In the genomic region with DNA sequence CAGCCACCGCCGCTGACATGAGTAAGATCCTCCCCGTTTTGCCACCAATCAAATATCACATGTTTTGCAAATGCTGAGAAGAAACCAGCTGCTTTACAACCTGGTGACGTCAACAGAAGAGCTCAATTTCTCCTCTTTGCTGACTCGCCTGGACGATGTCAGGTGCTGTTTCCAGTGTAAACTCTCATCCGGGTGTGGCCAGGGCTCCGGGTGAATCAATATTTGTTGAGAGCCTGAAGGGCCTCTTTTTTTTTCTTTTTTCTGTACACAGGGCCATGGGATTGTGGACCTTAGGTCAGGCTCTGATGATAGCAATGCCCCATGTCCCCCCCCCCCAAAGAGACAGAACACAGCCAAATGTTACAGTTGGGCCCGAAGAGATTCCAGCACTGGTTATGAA, we compare ENCODE assay signal across 19 mouse cellular contexts. TPM values are rescaled to one million over a fixed set of nuclear protein-coding genes. Genes with fewer than 3 reads are reported as not detected.
DNase-seq lines count a peak whose midpoint lies in the region; ATAC-seq and TF ChIP-seq lines count a peak whose summit lies in the region.
"Had no signal": no experiment of that assay in that cellular context is flagged by ENCODE, and none has a peak within 500 bp of the region (broad histone marks: within the 10 kb centered on the region; RNA-seq: fewer than 3 reads in every experiment).

No protein-coding gene starts in this region.

- no peak for ATAC-seq in kidney, embryonic 16.5 days (ENCODE audit: low FRiP score, low TSS enrichment)
- peak; percentile 92 for ATAC-seq in intestine, embryonic 15.5 days
- ATAC-seq in liver, embryonic 12.5 days: peak; percentile 71
- peak; percentile 88 for ATAC-seq in stomach, embryonic 15.5 days (ENCODE audit: insufficient read depth, low FRiP score, low read depth)
- ATAC-seq in midbrain, postnatal 0 days (ENCODE audit: low FRiP score): no peak
- ATAC-seq: forebrain, embryonic 16.5 days had no signal

- H3K9me3 ChIP-seq in kidney, embryonic 16.5 days (ENCODE audit: low read length): no peaks in the 10 kb centered on the region
- no peaks in the 10 kb centered on the region for H3K9me3 ChIP-seq in intestine, embryonic 15.5 days
- H3K9me3 ChIP-seq in liver, embryonic 12.5 days (replicated peaks): peaks cover 8% of the 10 kb centered on the region
- no peaks in the 10 kb centered on the region for H3K9me3 ChIP-seq in stomach, embryonic 15.5 days
- H3K9me3 ChIP-seq in midbrain, postnatal 0 days (ENCODE audit: low read length): no peaks in the 10 kb centered on the region
- H3K9me3 ChIP-seq: embryonic facial prominence, embryonic 15.5 days; heart, embryonic 15.5 days; hindbrain, embryonic 15.5 days had no signal

- no peak for TF ChIP-seq POLR2A in kidney, adult 2 months (IDR thresholded peaks at IDR 0.05; ENCODE audit: low read depth, low read length)

- intact Hi-C loops in left cerebral cortex, postnatal 10 days (cut with DNase I): no loop called here

- H3K9ac ChIP-seq in kidney, embryonic 16.5 days (replicated peaks; ENCODE audit: low read length): no peak overlapping the region
- H3K9ac ChIP-seq in intestine, embryonic 15.5 days: no peak overlapping the region
- H3K9ac ChIP-seq in liver, embryonic 12.5 days: no peak overlapping the region
- H3K9ac ChIP-seq in stomach, embryonic 15.5 days: no peak overlapping the region
- H3K9ac ChIP-seq in midbrain, postnatal 0 days (replicated peaks; ENCODE audit: low read length, poor library complexity, severe bottlenecking): no peak overlapping the region
- H3K9ac ChIP-seq: embryonic facial prominence, embryonic 15.5 days; heart, embryonic 15.5 days; hindbrain, embryonic 15.5 days had no signal

- H3K4me2 ChIP-seq in kidney, embryonic 16.5 days (replicated peaks; ENCODE audit: low read depth, low read length): no peak overlapping the region
- H3K4me2 ChIP-seq in intestine, embryonic 15.5 days (replicated peaks): peak overlapping the region; percentile 39
- H3K4me2 ChIP-seq in liver, embryonic 12.5 days: no peak overlapping the region
- H3K4me2 ChIP-seq in stomach, embryonic 15.5 days: peak overlapping the region; percentile 17; the same call in 1 of the 2 replicates
- H3K4me2 ChIP-seq in midbrain, postnatal 0 days (ENCODE audit: low read depth, low read length, poor library complexity, severe bottlenecking): no peak overlapping the region
- H3K4me2 ChIP-seq: embryonic facial prominence, embryonic 15.5 days; heart, embryonic 15.5 days; hindbrain, embryonic 15.5 days had no signal

- H3K27ac ChIP-seq in kidney, adult 2 months (ENCODE audit: insufficient read depth, low read depth, low read length): peak overlapping the region; percentile 47; the same call in 1 of the 2 replicates
- H3K27ac ChIP-seq in kidney, embryonic 16.5 days (ENCODE audit: low read length): no peak overlapping the region
- peak overlapping the region; percentile 72 for H3K27ac ChIP-seq in intestine, embryonic 15.5 days
- no peak overlapping the region for H3K27ac ChIP-seq in liver, embryonic 12.5 days
- H3K27ac ChIP-seq in stomach, embryonic 15.5 days: peak overlapping the region; percentile 49; the same call in 1 of the 2 replicates
- no peak overlapping the region for H3K27ac ChIP-seq in midbrain, postnatal 0 days (ENCODE audit: low read depth, low read length)
- H3K27ac ChIP-seq: embryonic facial prominence, embryonic 15.5 days; heart, adult 2 months; heart, embryonic 15.5 days; hindbrain, embryonic 15.5 days had no signal

- no peaks in the 10 kb centered on the region for H3K4me1 ChIP-seq in kidney, adult 2 months (ENCODE audit: control insufficient read depth, insufficient read depth, low read length)
- no peaks in the 10 kb centered on the region; the same call in 1 of the 2 replicates for H3K4me1 ChIP-seq in kidney, embryonic 16.5 days (ENCODE audit: insufficient read depth, low read length)
- H3K4me1 ChIP-seq in intestine, embryonic 15.5 days (replicated peaks): no peaks in the 10 kb centered on the region
- H3K4me1 ChIP-seq in liver, embryonic 12.5 days: peaks cover 5% of the 10 kb centered on the region; the same call in 1 of the 2 replicates
- H3K4me1 ChIP-seq in stomach, embryonic 15.5 days: peaks cover 5% of the 10 kb centered on the region
- no peaks in the 10 kb centered on the region for H3K4me1 ChIP-seq in midbrain, postnatal 0 days (ENCODE audit: insufficient read depth, low read length)
- H3K4me1 ChIP-seq: hindbrain, embryonic 15.5 days had no signal

- H3K27me3 ChIP-seq in kidney, adult 2 months (replicated peaks; ENCODE audit: control insufficient read depth, insufficient read depth, low read length): no peaks in the 10 kb centered on the region
- no peaks in the 10 kb centered on the region for H3K27me3 ChIP-seq in kidney, embryonic 16.5 days (ENCODE audit: insufficient read depth, low read length)
- no peaks in the 10 kb centered on the region for H3K27me3 ChIP-seq in intestine, embryonic 15.5 days (replicated peaks)
- no peaks in the 10 kb centered on the region for H3K27me3 ChIP-seq in liver, embryonic 12.5 days (replicated peaks)
- H3K27me3 ChIP-seq in stomach, embryonic 15.5 days (replicated peaks): no peaks in the 10 kb centered on the region
- no peaks in the 10 kb centered on the region for H3K27me3 ChIP-seq in midbrain, postnatal 0 days (ENCODE audit: insufficient read depth, low read length)
- H3K27me3 ChIP-seq: embryonic facial prominence, embryonic 15.5 days; heart, embryonic 15.5 days; hindbrain, embryonic 15.5 days had no signal

- H3K4me3 ChIP-seq in kidney, adult 2 months (ENCODE audit: insufficient read depth, low read depth, low read length): no peak overlapping the region
- no peak overlapping the region for H3K4me3 ChIP-seq in kidney, embryonic 16.5 days (ENCODE audit: low read length)
- H3K4me3 ChIP-seq in intestine, embryonic 15.5 days (replicated peaks): no peak overlapping the region
- no peak overlapping the region for H3K4me3 ChIP-seq in liver, embryonic 12.5 days
- no peak overlapping the region for H3K4me3 ChIP-seq in stomach, embryonic 15.5 days (replicated peaks)
- no peak overlapping the region for H3K4me3 ChIP-seq in midbrain, postnatal 0 days (ENCODE audit: low read depth, low read length)
- H3K4me3 ChIP-seq: embryonic facial prominence, embryonic 15.5 days; heart, adult 2 months; heart, embryonic 15.5 days; hindbrain, embryonic 15.5 days had no signal

- WGBS in kidney, adult 2 months: 69% methylated on average over 9 of the region's 9 CpGs
- 80% methylated on average over 9 of the region's 9 CpGs for WGBS in kidney, embryonic 16.5 days
- WGBS in intestine, embryonic 15.5 days: 53% methylated on average over 9 of the region's 9 CpGs
- 75% methylated on average over 9 of the region's 9 CpGs for WGBS in liver, embryonic 12.5 days (ENCODE audit: insufficient replicate concordance)
- 61% methylated on average over 9 of the region's 9 CpGs for WGBS in stomach, embryonic 15.5 days
- 90% methylated on average over 9 of the region's 9 CpGs for WGBS in midbrain, postnatal 0 days

- no peaks in the 10 kb centered on the region for H3K36me3 ChIP-seq in kidney, adult 2 months (ENCODE audit: control insufficient read depth, insufficient read depth, low read length)
- H3K36me3 ChIP-seq in kidney, embryonic 16.5 days (ENCODE audit: insufficient read depth, low read length): no peaks in the 10 kb centered on the region
- no peaks in the 10 kb centered on the region for H3K36me3 ChIP-seq in intestine, embryonic 15.5 days
- no peaks in the 10 kb centered on the region for H3K36me3 ChIP-seq in liver, embryonic 12.5 days
- H3K36me3 ChIP-seq in stomach, embryonic 15.5 days: no peaks in the 10 kb centered on the region
- H3K36me3 ChIP-seq in midbrain, postnatal 0 days (ENCODE audit: insufficient read depth, low read length): no peaks in the 10 kb centered on the region
- H3K36me3 ChIP-seq: embryonic facial prominence, embryonic 15.5 days; heart, embryonic 15.5 days; hindbrain, embryonic 15.5 days had no signal

- TF ChIP-seq CTCF in kidney, adult 2 months (conservative IDR thresholded peaks at IDR 0.05; ENCODE audit: insufficient read depth, insufficient read length, low read depth, low read length): no peak
- no peak for TF ChIP-seq CTCF in midbrain, postnatal 0 days (IDR thresholded peaks at IDR 0.05)

- DNase-seq in kidney, adult 2 months: peak; percentile 15
- no peak for DNase-seq in left cerebral cortex, postnatal 10 days (ENCODE audit: extremely low spot score in 1 of 2, low spot score in 2 of 2)
- no peak for DNase-seq in cerebellum, adult 11 months
- no peak for DNase-seq in midbrain, postnatal 0 days (ENCODE audit: low spot score)
- DNase-seq: adrenal gland, adult 8-10 months; cerebellum, postnatal 14 days; gastrocnemius, postnatal 25 days; heart, adult 2 months; heart, postnatal 4 days had no signal

RNA-seq across cellular contexts. Expression of a gene that starts 10.8 kb away (rescaled TPM):
- 1.9 and 2.6 TPM in 2 replicates for polyA plus RNA-seq in kidney, adult 2 months (2012; rRNA removed)
- not detected in 2 replicates for polyA plus RNA-seq in kidney, embryonic 16.5 days (2015; fragmentation: Nextera tagmentation; extraction: Ambion mirVana)
- polyA plus RNA-seq in intestine, embryonic 15.5 days (2015; fragmentation: Nextera tagmentation; extraction: Ambion mirVana): 0.09 TPM in 1 of 2 replicates, not detected in the other
- polyA plus RNA-seq in liver, embryonic 12.5 days (2016; fragmentation: Nextera tagmentation; extraction: Ambion mirVana): 0.17 and 0.18 TPM in 2 replicates
- 1.9 and 4.4 TPM in 2 replicates for polyA plus RNA-seq in stomach, embryonic 15.5 days (2015; fragmentation: Nextera tagmentation; extraction: Ambion mirVana)
- total RNA-seq in left cerebral cortex, postnatal 10 days (2021): not detected
- not detected in 2 replicates for total RNA-seq in midbrain, postnatal 0 days (2014; rRNA removed)
- polyA plus RNA-seq in midbrain, postnatal 0 days (2015; fragmentation: Nextera tagmentation; extraction: Ambion mirVana): not detected in 2 replicates
- total RNA-seq: heart, postnatal 4 days; layer of hippocampus, postnatal 10 days had no signal
- polyA plus RNA-seq: forebrain, embryonic 16.5 days; hindbrain, embryonic 15.5 days; limb, embryonic 11.5 days had no signal

RNA-seq across cellular contexts. Expression of a gene that starts 25.3 kb away (rescaled TPM):
- 11.1 and 13.0 TPM in 2 replicates for polyA plus RNA-seq in kidney, adult 2 months (2012; rRNA removed)
- polyA plus RNA-seq in kidney, embryonic 16.5 days (2015; fragmentation: Nextera tagmentation; extraction: Ambion mirVana): 3.0 and 3.2 TPM in 2 replicates
- 2.3 and 2.8 TPM in 2 replicates for polyA plus RNA-seq in intestine, embryonic 15.5 days (2015; fragmentation: Nextera tagmentation; extraction: Ambion mirVana)
- polyA plus RNA-seq in liver, embryonic 12.5 days (2016; fragmentation: Nextera tagmentation; extraction: Ambion mirVana): 0.20 and 0.27 TPM in 2 replicates
- 3.8 and 4.6 TPM in 2 replicates for polyA plus RNA-seq in stomach, embryonic 15.5 days (2015; fragmentation: Nextera tagmentation; extraction: Ambion mirVana)
- 1 to 10 TPM in 1 of 2 experiments, under 1 TPM in 1; 0.88 to 1.0 TPM for total RNA-seq in left cerebral cortex, postnatal 10 days (2021)
- 1.1 and 1.9 TPM in 2 replicates for total RNA-seq in midbrain, postnatal 0 days (2014; rRNA removed)
- 0.64 and 0.71 TPM in 2 replicates for polyA plus RNA-seq in midbrain, postnatal 0 days (2015; fragmentation: Nextera tagmentation; extraction: Ambion mirVana)

RNA-seq across cellular contexts. Expression of a gene that starts 52.5 kb away (rescaled TPM):
- 22.6 and 41.0 TPM in 2 replicates for polyA plus RNA-seq in kidney, adult 2 months (2012; rRNA removed)
- polyA plus RNA-seq in kidney, embryonic 16.5 days (2015; fragmentation: Nextera tagmentation; extraction: Ambion mirVana): 107 and 124 TPM in 2 replicates
- 117 and 146 TPM in 2 replicates for polyA plus RNA-seq in intestine, embryonic 15.5 days (2015; fragmentation: Nextera tagmentation; extraction: Ambion mirVana)
- 97.4 and 98.3 TPM in 2 replicates for polyA plus RNA-seq in liver, embryonic 12.5 days (2016; fragmentation: Nextera tagmentation; extraction: Ambion mirVana)
- polyA plus RNA-seq in stomach, embryonic 15.5 days (2015; fragmentation: Nextera tagmentation; extraction: Ambion mirVana): 127 and 129 TPM in 2 replicates
- total RNA-seq in left cerebral cortex, postnatal 10 days (2021): 10 to 100 TPM; 71.2 to 76.9 TPM
- total RNA-seq in midbrain, postnatal 0 days (2014; rRNA removed): 13.8 and 25.4 TPM in 2 replicates
- polyA plus RNA-seq in midbrain, postnatal 0 days (2015; fragmentation: Nextera tagmentation; extraction: Ambion mirVana): 130 and 158 TPM in 2 replicates

Comparison
In these comparisons a context has a peak if more than half of its experiments do, and no peak if none do; other contexts are left out.
1. H3K27ac ChIP-seq: peak in kidney, adult 2 months (single experiment), intestine, embryonic 15.5 days (single experiment) and stomach, embryonic 15.5 days (single experiment); none in kidney, embryonic 16.5 days (single experiment), liver, embryonic 12.5 days (single experiment) and midbrain, postnatal 0 days (single experiment).
2. ATAC-seq: peak in intestine, embryonic 15.5 days (single experiment), liver, embryonic 12.5 days (single experiment) and stomach, embryonic 15.5 days (single experiment); none in kidney, embryonic 16.5 days (single experiment) and midbrain, postnatal 0 days (single experiment).
3. H3K4me2 ChIP-seq: peak in intestine, embryonic 15.5 days (single experiment) and stomach, embryonic 15.5 days (single experiment); none in kidney, embryonic 16.5 days (single experiment), liver, embryonic 12.5 days (single experiment) and midbrain, postnatal 0 days (single experiment).